Mouse (Mus musculus) ovary, adult 18-20 months (tissue): ENCODE measurements around the gene Ier5l.

Experiments
- DNase-seq: peaks from one replicate; pipeline ENCODE4 v3.0.0; 2022; ENCODE audit warnings: low spot score, mixed read lengths

The Ier5l gene

DNA sequence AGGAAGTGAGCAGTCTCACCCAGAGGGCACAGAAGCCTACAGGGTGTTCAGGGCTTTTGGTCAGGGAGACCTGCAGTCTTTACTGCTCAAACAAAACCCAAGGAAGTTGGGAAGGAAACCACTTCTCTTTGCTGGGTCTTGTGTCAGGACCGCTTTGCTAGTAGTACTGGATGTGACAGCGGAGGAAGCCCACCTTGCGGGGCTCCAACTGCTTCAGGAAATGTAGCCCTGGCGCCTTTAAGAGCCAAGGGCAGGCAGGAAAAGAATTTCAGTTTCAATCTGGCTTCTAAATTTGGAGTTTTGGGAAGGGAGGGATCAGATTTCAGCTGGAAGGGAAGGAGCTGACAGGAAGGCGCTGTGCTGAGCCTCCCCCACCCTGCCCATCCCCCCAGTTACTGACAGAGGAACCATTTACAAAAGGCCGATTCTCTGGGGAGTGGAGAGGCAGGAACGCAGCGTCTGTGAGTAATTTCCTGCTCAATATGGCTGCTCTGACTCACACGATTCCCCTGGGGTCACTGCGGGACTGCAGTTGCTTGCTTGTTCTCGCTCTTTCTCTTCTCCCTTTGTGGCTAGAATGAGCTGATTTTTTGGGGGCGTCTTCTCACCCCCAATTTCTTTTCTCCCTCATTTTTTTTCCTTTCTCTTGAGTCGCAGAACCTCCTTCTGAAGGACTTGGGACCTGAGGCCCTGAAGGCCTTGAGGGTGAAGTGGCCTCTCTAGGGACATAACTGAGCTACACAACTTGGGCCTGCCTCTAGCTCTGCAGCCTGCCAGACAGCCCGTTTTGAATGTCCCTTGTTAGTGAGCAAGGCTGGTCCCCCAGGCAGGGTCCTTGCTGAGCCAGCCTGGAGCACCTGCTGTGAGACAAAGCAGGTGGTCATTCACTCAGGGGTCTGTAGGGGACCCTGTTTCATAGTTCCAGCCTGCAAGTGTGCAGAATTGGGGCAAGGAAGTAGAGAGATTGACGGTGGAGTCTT lies 32.2 kb downstream of the Ier5l start:
- peak; percentile 66 for DNase-seq

DNA sequence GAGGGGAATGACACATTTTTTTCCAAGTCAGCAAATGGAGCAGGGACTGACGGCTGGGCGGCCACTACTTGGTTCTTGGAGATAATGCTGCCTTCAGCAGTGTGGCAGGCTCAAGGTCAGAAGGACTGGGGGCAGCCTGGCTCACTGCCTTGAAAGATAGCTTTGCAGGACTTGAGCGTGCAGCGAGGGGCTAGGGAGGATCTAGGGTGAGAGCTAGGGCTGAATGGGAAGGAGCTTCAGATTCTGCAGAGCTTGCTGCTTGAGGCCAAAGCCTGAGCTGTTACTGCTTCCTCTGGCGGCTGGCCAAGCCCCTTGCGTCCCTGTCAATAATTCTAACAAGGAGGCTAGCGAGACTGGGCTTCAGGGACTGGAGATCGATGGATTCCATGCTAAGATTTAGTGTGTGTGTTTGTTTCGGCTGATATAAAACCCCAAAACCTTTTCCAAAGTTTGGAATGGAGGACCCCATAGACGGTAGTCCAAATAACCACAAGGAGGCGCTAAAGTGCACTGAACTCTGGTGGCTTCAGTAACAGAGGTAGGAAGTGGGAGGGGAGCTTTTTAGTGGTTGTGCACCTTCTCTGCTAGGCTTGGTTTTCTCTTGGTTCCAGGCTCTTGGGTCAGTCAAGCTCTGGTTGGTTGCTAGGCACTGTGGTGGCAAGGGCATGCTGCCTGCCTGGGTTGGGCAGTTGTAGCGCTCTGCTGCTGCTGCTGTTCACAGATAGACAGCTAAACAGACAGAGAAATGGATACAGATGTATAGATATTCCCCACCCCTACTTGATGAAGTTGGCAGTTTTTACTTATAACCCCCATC lies 33.1 kb downstream of the Ier5l start:
- DNase-seq = peak; percentile 90

DNA sequence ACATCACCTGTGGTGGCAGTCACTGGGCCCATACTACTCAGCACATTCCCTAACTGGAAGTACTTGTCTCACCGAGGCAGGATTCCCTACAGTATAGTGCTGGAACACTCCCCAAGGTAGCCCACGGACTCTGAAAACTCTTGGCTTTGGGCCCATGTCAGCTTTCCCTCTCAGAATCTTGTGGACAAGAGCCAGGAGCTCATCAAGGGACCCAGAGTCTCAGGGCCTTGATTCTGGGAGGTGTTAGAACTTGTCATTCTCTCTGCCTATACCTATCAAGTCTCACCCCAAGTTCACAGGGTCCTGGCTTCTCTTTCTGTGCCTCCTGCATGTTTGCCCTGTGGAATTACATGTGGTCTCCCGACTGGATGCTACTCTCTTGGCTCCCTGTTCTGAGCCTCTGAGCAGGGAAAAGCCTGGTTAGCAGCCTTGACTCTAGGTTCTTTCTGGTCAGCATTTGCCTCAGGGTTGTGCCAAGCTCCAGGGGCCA lies 33.8 kb downstream of the Ier5l start:
- DNase-seq = peak; percentile 50

DNA sequence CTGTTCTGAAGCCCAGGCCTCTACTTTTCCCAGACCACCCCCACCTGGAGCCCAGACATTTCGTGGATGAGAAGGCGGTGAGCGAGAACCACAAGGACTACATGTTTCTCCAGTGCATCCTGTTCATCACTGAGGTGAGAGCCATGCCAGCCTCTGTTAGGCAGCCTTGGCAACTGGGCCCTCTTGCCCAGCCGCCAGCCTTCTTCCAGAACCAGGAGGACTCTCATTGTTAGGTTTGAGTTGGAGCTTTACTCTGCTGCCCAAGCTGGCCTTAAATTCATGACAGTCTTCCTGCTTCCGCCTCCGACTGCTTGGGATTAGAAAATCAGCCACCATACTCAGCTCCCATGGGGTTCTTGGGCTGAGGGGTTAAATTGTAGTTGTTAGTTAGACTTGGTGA lies 34.4 kb downstream of the Ier5l start:
- DNase-seq = no peak

DNA sequence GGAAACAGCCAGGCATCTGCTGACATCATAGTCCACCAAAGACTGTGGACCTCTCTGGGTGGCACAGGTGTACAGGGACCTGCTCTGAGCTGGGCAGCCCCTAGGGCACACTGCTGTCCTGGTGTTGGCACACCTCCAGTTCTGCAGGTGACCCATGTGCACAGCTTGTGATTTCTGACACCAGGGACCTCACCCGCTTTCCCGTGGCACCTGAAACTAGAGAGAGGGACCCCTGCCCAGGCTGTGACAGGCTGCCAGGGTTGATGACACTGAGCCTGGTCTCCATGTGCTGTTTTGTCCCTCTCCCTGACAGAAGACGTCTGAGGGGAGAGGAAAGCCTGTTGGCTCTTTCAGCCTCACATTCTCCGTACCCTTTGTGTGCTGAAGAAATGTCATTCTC lies 36.2 kb downstream of the Ier5l start:
- no peak for DNase-seq

DNA sequence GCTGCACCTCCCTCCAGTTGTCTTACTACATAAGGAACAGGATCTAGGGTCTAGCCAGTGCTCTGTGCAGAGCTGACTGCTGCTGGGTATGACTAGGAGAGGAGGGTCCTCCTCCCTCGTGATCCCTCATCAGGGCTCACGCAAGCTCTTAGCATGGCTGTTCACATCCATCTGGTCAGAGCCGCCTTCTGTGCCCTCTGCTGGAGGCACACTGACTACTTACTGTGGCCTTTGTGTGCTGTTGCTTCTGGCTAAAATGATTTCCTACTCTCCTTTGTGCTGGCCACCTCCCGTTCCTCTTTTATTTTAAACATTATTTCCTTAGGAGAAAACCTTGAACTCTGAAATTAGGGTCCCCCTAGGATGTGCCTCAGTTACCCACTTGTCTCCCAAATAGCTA lies 37.2 kb downstream of the Ier5l start:
- DNase-seq = no peak

- peak; percentile 44 for DNase-seq
Measured at GRCm38 (mm10) chr2:30436156-30436545, 37.9 kb downstream of the Ier5l start.

DNA sequence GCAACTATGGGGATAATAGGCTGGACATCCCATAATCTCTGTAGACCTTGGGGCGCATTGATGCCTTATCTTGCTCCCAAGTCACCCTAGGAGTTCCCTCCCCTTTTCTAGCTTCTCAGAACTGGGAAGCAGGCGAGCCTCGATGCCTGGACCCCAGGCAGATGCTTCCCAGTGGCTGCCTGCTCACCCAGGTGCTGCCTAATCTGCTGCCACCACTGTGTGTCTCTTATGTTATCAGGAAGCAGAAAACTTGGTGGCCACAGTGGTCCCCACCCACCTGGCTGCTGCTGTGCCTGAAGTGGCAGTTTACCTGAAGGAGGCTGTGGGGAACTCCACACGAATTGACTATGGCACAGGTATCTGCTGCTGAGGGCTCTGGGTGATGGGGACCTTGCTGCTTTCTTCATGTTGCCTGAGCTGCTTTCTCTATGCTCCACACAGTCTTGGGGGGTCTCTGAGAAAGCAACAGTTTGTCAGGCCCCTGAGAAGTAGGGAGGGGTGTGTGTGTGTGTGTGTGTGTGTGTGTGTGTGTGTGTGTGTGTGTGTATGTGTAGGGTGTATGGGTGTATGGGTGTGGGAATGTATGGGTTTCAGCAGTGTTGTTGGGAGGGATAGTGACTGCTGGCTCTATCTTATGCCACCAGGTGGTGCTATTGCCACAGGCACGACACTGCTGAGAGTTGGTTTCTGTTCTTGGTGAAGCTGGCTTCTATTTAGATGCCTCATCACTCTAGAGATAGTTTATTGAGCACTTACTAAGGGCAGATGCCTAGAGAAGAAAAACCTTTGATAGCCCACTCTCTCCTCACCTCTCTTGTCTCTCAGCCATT lies 38.5 kb downstream of the Ier5l start:
- no peak for DNase-seq

GRCm38 (mm10) chr2:30429156-30429555 lies 44.9 kb downstream of the Ier5l start:
- peak; percentile 49 for DNase-seq
